Mouse (Mus musculus): Measurements from ENCODE around the gene Ptms.

Gene Ptms

DNA sequence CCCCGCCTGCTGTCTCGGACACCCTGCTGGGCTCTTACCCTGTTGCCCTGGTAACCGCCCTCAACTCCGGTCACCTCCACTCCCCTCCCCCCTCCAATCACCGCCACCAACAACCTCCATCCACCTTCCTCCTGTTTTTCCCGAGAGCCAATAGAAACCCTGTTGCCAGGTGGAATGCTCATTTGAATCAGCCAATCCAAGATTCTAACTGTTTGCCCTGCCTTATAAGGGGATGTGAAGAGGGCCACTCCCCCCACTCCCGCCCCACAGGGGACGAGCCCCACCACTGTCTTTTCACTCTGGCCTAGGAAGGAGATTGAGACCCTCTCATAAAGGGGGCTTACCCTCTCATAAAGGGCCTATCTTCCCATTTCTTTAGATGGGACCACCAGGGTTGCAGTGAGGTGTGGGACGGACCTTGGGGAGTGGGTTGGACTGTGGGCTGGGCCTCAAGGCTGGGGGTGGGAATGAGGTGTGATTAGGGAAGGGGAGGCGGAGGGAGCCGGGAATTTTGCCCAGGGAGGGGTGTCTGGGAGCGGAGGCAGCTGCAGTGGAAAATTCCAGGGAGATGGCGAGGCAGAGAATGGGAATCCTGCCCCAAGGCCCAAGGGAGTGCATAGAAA, at the start of gene Ptms:
TSS of gene Ptms (minus strand) at position 409 of the 623 bp plus-strand sequence.
- in situ Hi-C loops (cut with MboI, MseI): no loop called here

DNA sequence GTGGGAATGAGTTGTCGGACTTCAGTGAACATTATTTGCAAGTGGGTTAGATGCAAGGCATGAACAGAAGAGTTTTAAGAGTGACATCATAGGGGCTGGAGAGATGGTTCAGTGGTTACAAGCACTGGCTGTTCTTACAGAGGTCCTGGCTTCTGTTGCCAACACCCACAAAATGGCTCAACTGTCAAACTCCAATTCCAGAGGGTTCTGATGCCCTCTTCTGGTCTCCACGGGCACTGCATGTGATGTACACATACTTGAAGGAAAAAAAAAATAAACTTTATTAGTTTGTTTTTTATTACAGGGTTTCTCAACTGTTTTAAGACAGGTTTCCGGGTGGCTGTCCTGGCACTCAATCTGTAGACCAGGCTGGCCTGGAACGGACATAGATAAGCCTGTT, 47.9 kb upstream of the Ptms start:
- in situ Hi-C loops (cut with MboI, MseI): loop anchor here (5.0 kb wide), 2 partner anchors 35 kb away; partner anchors contain the start of gene Mlf2

DNA sequence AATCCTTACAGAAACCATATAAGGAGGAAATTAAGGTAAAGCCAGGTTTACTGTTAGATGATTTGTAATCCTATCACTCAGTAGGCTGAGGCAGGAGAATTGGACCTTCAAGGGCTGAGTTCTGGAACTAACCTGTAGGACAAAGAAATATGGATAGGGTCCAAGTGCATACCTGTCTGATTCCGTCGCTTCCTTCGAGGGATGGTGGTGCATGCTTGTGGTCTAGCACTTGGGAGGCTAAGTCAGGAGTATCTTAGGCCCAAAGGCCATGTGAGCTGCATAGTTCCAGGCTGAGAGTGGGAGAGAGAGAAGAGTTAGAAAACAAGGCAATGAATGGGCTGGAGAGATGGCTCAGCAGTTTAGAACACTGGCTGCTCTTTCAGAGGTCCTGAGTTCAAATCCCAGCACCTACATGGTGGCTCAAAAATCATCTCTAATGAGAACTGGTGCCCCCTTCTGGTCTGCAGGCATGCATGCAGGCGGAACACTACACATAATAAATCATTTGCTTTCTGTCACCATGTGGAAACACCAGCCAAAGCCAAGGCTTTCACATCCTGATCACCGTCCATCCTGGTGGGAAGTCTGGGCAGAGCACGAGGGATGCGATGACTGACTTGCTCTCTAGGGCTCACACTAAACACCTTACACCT, 46.7 kb upstream of the Ptms start:
- in situ Hi-C loops (cut with MboI, MseI): loop anchor here (5.0 kb wide), 2 partner anchors 34 to 36 kb away; partner anchors contain the start of gene Mlf2

DNA sequence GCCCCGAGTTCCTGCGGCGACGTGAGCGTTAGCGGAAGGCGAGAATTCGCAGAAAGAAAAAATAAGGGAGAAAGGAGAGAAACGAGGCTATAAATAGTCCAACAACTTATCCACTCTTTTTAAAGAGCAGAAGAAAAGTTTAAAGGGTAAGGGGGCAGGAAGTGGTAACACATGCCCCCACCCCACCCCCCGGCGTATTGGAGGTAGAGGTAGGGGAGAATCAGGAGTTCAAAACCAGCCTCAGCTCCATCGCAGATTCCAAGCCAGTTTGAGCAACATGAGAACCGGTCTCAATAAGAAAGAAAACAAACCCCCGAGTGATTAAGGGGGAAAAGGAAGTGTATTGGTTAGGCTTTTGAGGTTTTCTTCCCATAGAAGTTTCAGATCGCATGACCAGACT, 45.8 kb upstream of the Ptms start:
- in situ Hi-C loops (cut with MboI, MseI): loop anchor here (5.0 kb wide), 2 partner anchors 33 to 37 kb away; partner anchors contain the start of gene Mlf2

DNA sequence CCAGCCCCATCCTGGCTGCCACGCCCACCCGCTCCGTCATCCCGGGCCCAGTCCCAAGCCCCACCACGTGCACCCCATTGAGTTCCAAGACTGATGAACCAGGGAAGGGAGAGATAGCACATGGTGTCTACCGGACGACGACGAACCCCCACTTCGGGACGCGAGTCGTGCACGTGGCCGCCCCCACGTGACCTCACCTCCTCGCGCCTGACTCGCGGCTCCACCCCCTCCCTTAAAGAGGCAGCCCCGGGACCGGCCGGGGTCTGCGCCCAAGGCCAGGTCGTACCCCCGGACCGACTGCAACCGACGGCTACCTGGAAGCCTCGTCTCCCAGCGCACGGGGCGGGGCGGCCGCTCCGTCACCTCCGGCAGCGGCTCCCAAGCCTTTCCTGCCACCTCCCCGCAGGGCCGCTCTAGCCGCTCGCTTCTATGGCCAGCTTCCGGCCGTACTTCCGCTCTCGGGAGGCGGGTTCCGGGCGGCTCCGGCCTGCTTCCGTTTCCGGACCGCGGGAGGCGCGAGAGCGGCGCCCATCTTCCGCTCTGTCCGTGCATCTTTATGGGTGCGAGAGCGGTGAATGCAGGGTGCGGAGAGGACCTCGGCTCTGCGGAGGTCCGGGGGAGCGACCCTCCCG, 45.3 kb upstream of the Ptms start, which contains the start of gene Cops7a:
TSS of gene Cops7a (minus strand) at position 451 of the 632 bp plus-strand sequence.
- in situ Hi-C loops (cut with MboI, MseI): loop anchor here (5.0 kb wide), 2 partner anchors 33 to 37 kb away; partner anchors contain the start of gene Mlf2

DNA sequence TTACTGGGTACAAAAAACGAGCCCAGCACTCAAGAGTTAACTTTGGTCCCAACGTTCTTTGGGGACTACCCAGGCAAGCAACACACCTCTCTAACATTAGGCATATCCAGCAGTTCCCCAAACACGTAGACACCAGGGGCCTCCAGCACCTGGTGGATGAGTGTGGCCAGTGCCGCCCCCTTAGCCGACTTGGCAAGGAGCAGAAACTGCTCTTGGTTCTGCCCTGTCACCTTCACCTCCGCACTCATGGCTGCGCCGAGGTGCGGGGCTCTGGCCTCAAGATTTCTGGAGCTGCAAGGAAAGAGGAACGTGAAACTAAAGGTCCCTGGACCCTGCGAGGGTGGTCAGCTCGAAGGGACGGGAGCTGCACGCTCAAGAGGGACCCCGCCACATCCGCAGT, 44.7 kb upstream of the Ptms start:
- in situ Hi-C loops (cut with MboI, MseI): loop anchor here (5.0 kb wide), 2 partner anchors 32 to 38 kb away; partner anchors contain the start of gene Mlf2

DNA sequence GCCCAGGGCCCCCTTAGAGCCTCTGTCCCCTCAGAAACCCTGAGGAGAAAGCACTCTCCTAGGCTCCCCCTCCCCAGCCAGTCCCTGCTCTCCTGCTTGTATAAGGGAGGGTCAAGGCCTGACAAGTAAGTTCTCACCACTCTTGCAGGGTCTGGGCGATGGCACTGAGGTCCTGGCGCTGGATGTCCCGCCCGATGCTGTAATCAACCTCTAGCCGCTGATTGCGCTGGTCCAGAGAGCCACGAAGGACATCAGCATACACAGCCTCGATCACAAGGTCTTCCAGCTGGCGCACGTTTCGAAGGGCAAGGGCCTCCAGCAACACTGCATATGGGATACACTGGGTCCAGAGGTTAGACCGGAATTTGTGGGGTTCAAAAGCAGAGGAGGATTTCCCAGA, 41.1 kb upstream of the Ptms start:
- in situ Hi-C loops (cut with MboI, MseI): no loop called here

DNA sequence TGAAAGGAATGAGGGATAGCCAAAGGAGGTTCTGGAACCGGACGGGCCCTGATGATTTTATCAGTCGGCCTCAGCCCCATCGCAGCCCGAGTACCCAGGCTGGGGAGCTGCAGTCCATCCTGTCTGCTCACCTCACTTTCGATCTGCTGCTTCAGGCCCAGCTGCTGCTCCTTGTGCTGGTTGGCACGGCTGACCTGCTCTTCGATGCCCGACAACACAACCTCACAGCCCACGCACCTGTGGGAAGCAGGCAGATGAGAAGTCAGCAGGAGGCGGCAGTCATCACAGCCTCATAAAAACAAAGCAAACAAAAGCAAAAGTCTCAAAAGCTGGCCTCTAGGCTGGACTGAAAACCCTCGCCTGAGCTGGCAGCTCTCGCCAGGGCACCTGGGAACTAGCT, 40.1 kb upstream of the Ptms start:
- in situ Hi-C loops (cut with MboI, MseI): no loop called here

DNA sequence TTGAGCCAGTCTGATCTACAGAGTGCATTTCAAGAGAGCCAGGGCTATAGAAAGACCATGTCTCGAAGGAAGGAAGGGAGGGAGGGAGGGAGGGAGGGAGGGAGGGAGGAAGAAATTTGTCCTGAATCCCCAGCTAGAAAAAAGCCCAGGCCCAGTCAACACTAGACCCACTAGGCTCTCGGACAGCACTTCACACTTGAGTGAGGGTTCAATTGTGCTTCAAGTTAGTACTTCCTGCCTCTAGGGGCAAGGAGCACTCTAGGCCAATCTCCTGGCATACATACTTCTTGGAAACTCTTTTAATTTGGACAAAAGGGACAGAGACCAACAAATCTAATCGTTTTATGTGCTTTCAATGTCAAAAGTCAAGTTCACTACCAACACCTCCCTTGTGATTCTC, 38.2 kb upstream of the Ptms start:
- in situ Hi-C loops (cut with MboI, MseI): no loop called here

DNA sequence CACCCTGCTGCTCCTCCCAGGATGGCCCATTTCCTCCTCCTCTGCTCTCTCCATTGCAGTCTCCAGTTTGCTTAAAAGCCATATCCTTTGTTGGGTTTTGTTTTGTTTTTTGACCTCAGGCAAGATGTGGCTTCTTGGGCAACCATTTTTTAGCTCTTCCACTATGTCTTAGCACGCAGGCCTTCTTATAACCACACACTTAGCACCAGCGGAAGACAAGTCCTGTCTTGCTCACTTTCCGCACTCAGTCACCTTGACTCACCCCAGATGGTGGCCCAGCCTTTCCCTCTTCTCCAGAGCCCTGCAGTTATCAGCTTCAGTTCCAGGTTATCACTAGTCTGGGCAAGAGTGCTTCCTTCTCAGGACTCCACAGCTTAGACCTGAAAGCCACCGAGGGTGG, 35.3 kb upstream of the Ptms start:
- in situ Hi-C loops (cut with MboI, MseI): no loop called here

DNA sequence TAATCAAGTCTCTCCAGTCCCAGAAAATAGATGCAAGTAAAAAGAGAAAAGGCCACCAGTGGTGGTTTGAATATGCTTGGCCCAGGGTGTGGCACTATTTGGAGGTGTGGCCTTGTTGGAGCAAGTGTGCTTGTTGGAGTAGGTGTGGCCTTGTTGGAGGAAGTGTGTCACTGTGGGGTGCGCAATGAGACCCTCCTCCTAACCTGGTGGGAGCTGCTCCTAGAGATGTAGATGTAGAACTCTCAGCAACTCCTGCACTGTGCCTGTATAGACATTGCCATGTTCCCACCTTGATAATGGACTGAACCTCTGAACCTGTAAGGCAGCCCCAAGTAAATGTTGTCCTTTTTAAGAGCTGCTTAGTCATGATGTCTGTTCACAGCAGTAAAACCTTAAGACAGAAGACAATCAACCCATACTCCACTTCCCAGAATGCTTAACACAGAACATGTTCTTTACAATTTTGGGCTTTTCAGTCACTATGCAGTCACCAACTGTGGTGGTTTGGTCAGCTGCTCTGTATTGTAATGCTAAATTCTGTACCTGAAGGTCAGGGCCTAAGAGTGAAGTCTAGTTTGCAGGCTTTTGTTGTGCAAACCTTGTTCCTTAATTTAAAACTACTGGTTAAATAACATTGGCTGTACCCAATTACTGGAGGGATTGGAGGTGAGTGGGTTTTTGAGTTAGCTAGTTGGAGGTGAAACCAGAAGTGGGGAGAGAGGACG, 34.2 kb upstream of the Ptms start:
- in situ Hi-C loops (cut with MboI, MseI): no loop called here

DNA sequence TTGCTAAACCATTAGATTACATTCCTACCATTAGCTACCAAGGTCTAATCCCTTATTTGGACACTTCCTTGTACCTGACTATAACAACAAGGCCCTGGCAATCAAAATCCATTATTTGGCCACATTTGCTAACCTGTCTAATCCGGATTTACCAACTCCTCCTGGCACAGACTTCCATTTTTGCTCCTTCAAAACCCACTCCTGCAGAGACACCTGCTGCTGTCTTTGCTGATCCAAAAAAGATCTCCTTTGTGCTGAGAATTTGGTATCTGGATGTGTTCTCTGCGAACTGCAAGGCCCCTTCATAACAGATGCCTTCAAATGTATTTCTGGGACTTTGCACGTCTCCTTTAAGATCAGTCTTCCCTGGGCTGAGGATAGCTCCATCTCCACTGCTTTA, 23.6 kb upstream of the Ptms start:
- in situ Hi-C loops (cut with MboI, MseI): no loop called here

DNA sequence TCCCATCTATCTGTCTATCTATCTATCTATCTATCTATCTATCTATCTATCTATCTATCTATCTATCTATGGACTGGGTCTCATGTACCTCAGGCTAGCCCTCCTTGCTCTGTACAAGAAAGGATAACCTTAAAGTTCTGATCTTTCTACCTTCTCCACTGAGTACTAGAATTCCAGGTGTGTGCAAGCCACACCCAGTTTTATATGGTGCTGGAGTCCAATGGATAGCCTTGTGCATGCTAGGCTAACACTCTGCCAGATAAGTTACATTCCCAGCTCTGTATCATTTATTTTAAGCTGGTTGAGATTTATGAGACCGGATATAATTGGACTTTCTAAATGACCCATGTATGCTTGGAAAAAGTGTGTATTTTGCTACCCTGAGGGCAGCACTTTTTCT, 21.8 kb upstream of the Ptms start:
- in situ Hi-C loops (cut with MboI, MseI): no loop called here

DNA sequence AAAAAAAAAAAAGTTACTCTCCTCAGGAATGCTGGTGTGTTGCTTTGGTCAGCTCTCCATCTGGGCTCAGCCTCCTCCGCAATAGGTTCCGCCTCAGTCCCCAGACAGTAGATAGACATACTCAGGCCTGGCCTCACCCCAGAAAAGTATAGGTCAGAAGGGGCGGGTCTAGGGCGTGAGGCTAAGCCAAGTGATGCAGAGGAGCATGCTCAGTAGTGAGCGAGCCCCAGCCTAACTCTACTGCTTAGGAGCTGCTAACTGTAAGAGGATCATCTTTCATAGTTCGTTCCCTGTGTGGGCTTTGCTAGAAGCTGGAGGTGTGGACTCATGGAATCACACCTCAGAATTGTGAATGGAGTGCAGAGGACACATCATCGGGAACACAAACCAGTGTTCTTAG, 18.7 kb upstream of the Ptms start:
- in situ Hi-C loops (cut with MboI, MseI): loop anchor here (5.0 to 10.0 kb wide), 2 partner anchors 54 to 74 kb away; partner anchors contain the start of gene Gpr162

DNA sequence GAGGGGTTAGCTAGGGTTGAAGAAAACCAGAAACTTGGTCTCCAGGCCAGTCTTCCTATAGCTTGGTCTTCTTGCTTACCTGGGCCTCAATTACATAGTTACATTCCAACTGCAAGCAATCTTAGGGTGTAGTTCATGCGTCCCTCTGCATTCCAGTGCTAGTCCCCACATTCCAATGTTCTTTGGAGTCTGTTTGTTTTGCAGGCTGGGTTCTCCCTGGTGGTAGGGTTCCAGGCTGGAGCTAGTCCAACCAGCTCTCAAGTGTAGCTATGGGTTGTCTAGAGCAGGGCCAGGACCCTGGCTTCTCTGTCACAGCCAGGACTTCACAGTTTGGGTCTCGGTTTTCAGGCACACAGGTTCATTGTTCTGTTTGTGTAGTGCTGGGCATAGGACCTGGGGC, 17.6 kb upstream of the Ptms start:
- in situ Hi-C loops (cut with MboI, MseI): loop anchor here (5.0 to 10.0 kb wide), 2 partner anchors 55 to 73 kb away; partner anchors contain the start of gene Gpr162

DNA sequence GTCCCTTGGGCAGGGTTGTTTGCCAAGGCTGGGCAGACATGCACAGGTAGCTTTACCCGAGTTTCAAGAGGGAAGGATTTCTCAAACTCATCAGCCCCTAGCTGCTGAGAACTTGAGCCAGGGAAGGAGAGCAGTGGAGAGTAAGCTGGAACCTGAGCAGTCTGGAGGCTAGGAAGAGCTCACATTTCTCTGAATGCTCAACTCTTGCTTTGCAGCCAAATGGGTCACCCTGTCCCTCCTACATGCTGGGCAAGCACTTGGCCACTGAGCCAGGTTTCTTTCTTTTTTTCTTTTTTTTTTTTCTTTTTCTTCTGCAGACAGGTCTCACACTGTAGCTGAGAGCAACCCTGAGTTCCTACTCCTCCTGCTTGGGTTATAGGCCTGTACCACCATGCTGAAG, 16.8 kb upstream of the Ptms start:
- in situ Hi-C loops (cut with MboI, MseI): loop anchor here (5.0 to 10.0 kb wide), 2 partner anchors 56 to 72 kb away; partner anchors contain the start of gene Gpr162

DNA sequence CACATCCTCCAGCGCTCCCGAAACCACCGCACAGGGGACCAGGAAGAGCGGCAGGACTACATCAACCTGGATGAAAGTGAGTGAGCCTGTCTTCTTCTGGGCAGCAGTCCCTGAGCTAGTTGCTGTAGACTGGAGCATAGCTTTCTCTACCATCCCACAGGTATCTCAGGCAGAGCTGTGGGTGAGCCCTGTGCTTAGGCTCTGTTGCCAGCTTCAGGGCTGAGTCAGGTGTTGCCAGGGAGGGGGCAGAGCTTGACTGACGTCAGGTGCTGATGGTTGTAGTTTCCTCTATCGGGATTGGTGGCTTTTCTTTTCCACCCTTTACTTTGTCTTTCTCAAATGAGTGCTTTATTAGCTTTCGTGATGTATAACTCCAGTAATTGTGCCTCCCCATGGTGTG, 14.8 kb upstream of the Ptms start:
- in situ Hi-C loops (cut with MboI, MseI): loop anchor here (5.0 to 10.0 kb wide), 3 partner anchors 33 to 70 kb away; partner anchors contain the start of genes Cops7a and Gpr162

DNA sequence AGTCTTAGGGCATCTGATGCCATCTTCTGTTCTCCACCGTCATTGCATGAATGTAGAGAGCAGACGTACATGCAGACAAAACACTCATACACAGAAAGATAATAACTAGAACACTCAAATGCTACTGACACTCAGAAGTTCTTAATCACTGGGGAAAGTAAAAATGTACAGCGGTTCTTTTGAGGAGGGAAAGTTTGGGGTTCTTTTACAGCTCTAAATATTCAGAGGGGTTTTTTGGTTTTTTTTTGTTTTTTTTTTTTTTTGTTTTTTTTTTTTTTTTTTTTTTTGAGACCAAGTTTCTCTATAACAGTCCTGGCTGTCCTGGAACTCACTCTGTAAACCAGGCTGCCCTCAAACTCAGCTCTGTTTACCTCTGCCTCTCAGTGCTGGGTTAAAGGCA, 13.2 kb upstream of the Ptms start:
- in situ Hi-C loops (cut with MboI, MseI): loop anchor here (5.0 to 10.0 kb wide), 2 partner anchors 34 to 68 kb away; partner anchors contain the start of genes Cops7a and Gpr162

DNA sequence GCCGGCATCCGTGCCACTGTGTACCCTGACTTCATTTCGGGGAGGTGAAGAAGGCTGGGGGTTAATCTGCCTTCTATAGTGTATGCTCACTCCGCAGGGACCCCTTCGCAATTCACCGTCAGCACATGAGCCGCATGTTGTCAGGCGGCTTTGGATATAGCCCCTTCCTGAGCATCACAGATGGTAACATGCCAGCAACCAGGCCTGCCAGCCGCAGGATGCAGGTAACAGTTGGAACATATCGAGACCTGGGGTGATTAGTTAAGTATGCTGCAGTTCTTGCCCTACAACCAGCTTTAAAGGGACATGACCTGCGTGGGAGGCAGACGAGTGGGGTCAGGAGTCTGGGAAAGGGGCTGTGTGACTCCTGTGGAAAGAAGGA, 12.4 kb upstream of the Ptms start:
- in situ Hi-C loops (cut with MboI, MseI): loop anchor here (5.0 to 10.0 kb wide), 2 partner anchors 35 to 68 kb away; partner anchors contain the start of genes Cops7a and Gpr162

DNA sequence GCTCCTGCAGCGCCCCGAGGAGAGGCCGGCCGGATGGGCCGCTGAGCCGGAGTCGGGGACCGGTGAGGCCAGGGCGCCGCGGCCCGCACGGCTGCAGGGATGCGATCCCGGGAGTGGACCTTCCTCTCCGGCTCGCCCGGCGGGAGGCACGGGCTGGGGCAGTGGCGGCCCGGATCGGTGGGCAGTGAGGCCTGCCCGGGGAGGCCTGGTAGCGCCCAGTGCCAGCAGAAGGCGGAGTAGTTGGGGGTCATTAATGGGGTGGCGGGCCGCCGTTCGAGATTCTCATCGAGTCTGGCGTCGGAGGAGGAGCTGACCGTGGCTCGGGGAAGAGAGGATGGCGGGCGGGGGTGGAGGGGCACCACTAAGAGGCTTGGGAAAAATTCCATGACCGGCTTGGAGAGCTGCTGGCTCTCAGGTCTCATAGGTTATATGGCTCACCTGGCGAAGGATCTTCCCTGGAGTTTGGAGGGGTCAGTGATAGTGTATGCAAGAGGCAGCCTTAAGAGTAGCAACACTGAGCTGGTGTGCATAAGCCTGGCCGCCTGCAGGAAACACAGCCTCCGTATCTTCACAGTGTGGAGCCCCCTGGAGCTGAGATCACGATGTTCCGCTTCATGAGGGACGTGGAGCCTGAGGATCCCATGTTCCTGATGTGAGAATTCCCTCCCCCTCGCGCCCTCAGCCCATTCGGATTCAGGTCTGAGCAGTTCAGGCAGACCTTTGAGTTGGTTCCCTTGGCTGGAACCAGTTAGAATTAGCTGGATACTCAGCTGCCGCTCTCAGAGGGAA, 11.8 kb upstream of the Ptms start:
- in situ Hi-C loops (cut with MboI, MseI): loop anchor here (5.0 to 10.0 kb wide), 2 partner anchors 36 to 67 kb away; partner anchors contain the start of genes Cops7a and Gpr162
